25 mouse cellular contexts compared by ENCODE assay signal in genomic region chr14:77561808-77562583, GRCm38 (mm10).
A peak's percentile ranks its signal among the peaks of the same experiment; 100 is the strongest.
DNase-seq lines count a peak whose midpoint lies in the region; ATAC-seq lines count a peak whose summit lies in the region.
"Had no signal": no experiment of that assay in that cellular context is flagged by ENCODE, and none has a peak within 500 bp of the region (broad histone marks: within the 10 kb centered on the region; RNA-seq: fewer than 3 reads in every experiment).

No protein-coding gene starts in this region.

- WGBS in heart, embryonic 13.5 days, result 45% methylated on average over 6 of the region's 6 CpGs
- 39% methylated on average over 6 of the region's 6 CpGs for WGBS in intestine, embryonic 14.5 days
- 45% methylated on average over 6 of the region's 6 CpGs for WGBS in intestine, embryonic 16.5 days
- WGBS in limb, embryonic 10.5 days, result 81% methylated on average over 6 of the region's 6 CpGs
- 51% methylated on average over 6 of the region's 6 CpGs for WGBS in limb, embryonic 13.5 days

- DNase-seq in heart, adult 18-20 months, result no peak
- peak; percentile 42 for DNase-seq in intestine, embryonic 14.5 days (ENCODE audit: low spot score)
- peak; percentile 22 for DNase-seq in limb, embryonic 10.5 days (ENCODE audit: low spot score)
- DNase-seq in gastrocnemius, postnatal 4 days (ENCODE audit: low spot score in 2 of 2), result no peak
- DNase-seq: adrenal gland, adult 2 months; adrenal gland, postnatal 36 days; cerebellum, adult 18-20 months; cerebellum, postnatal 10 days; gastrocnemius, postnatal 10 days; kidney, adult 18-20 months; kidney, postnatal 25 days; lung, embryonic 14.5 days; lung, postnatal 14 days had no signal

- no peak overlapping the region for H3K4me3 ChIP-seq in heart, embryonic 13.5 days
- H3K4me3 ChIP-seq in intestine, embryonic 14.5 days (ENCODE audit: low read depth, low read length), result no peak overlapping the region
- H3K4me3 ChIP-seq in intestine, embryonic 16.5 days (ENCODE audit: low read length), result no peak overlapping the region
- H3K4me3 ChIP-seq in limb, embryonic 10.5 days, result no peak overlapping the region
- H3K4me3 ChIP-seq in limb, embryonic 13.5 days, result no peak overlapping the region
- H3K4me3 ChIP-seq: embryonic facial prominence, embryonic 15.5 days; forebrain, embryonic 13.5 days; kidney, embryonic 15.5 days; limb, embryonic 15.5 days; neural tube, embryonic 13.5 days had no signal

- peaks cover 34% of the 10 kb centered on the region for H3K4me1 ChIP-seq in heart, embryonic 13.5 days
- 0 out of 2 replicates have a peak, but pooled peaks cover 2% of the 10 kb centered on the region for H3K4me1 ChIP-seq in intestine, embryonic 14.5 days (replicated peaks; ENCODE audit: control insufficient read depth, insufficient read depth, low read length)
- no peaks in the 10 kb centered on the region for H3K4me1 ChIP-seq in intestine, embryonic 16.5 days (ENCODE audit: control insufficient read depth, insufficient read depth, low read length)
- peaks cover 4% of the 10 kb centered on the region; the same call in 1 of the 2 replicates for H3K4me1 ChIP-seq in limb, embryonic 10.5 days
- H3K4me1 ChIP-seq in limb, embryonic 13.5 days, result no peaks in the 10 kb centered on the region
- H3K4me1 ChIP-seq: embryonic facial prominence, embryonic 15.5 days; kidney, embryonic 15.5 days; limb, embryonic 15.5 days; neural tube, embryonic 13.5 days had no signal

- H3K9me3 ChIP-seq in heart, embryonic 13.5 days, result no peaks in the 10 kb centered on the region
- H3K9me3 ChIP-seq in intestine, embryonic 14.5 days (ENCODE audit: control insufficient read depth, low read length), result no peaks in the 10 kb centered on the region
- no peaks in the 10 kb centered on the region for H3K9me3 ChIP-seq in intestine, embryonic 16.5 days (ENCODE audit: control insufficient read depth, low read length)
- no peaks in the 10 kb centered on the region for H3K9me3 ChIP-seq in limb, embryonic 10.5 days (replicated peaks)
- no peaks in the 10 kb centered on the region for H3K9me3 ChIP-seq in limb, embryonic 13.5 days
- H3K9me3 ChIP-seq: embryonic facial prominence, embryonic 15.5 days; forebrain, embryonic 13.5 days; kidney, embryonic 15.5 days; limb, embryonic 15.5 days; neural tube, embryonic 13.5 days had no signal

- ATAC-seq in heart, embryonic 13.5 days (ENCODE audit: extremely low read depth, insufficient number of reproducible peaks, low FRiP score, low TSS enrichment), result no peak
- no peak for ATAC-seq in intestine, embryonic 14.5 days (replicated peaks; ENCODE audit: low FRiP score, low TSS enrichment, low read depth)
- no peak for ATAC-seq in intestine, embryonic 16.5 days
- peak; percentile 54 for ATAC-seq in limb, embryonic 13.5 days (ENCODE audit: low FRiP score, low read depth)
- ATAC-seq: CD4-positive, CD25-positive, alpha-beta regulatory T cell, adult 4 months; forebrain, embryonic 13.5 days; midbrain, embryonic 16.5 days had no signal

- H3K27me3 ChIP-seq in heart, embryonic 13.5 days (replicated peaks), result no peaks in the 10 kb centered on the region
- H3K27me3 ChIP-seq in intestine, embryonic 14.5 days (replicated peaks; ENCODE audit: control insufficient read depth, insufficient read depth, low read length), result no peaks in the 10 kb centered on the region
- H3K27me3 ChIP-seq in intestine, embryonic 16.5 days (replicated peaks; ENCODE audit: control insufficient read depth, insufficient read depth, low read length), result no peaks in the 10 kb centered on the region
- no peaks in the 10 kb centered on the region for H3K27me3 ChIP-seq in limb, embryonic 10.5 days (ENCODE audit: low read depth, poor library complexity, severe bottlenecking)
- H3K27me3 ChIP-seq in limb, embryonic 13.5 days, result no peaks in the 10 kb centered on the region
- H3K27me3 ChIP-seq: embryonic facial prominence, embryonic 15.5 days; forebrain, embryonic 13.5 days; kidney, embryonic 15.5 days; limb, embryonic 15.5 days; neural tube, embryonic 13.5 days had no signal

- H3K9ac ChIP-seq in heart, embryonic 13.5 days, result no peak overlapping the region
- H3K9ac ChIP-seq in intestine, embryonic 14.5 days (ENCODE audit: low read length), result no peak overlapping the region
- no peak overlapping the region for H3K9ac ChIP-seq in intestine, embryonic 16.5 days (ENCODE audit: low read depth, low read length)
- no peak overlapping the region for H3K9ac ChIP-seq in limb, embryonic 13.5 days
- H3K9ac ChIP-seq: embryonic facial prominence, embryonic 15.5 days; forebrain, embryonic 13.5 days; hindbrain, embryonic 14.5 days; kidney, embryonic 15.5 days; limb, embryonic 15.5 days; liver, embryonic 14.5 days; lung, embryonic 14.5 days; neural tube, embryonic 13.5 days had no signal

- no peaks in the 10 kb centered on the region for H3K36me3 ChIP-seq in heart, embryonic 13.5 days
- H3K36me3 ChIP-seq in intestine, embryonic 14.5 days (ENCODE audit: control insufficient read depth, insufficient read depth, low read length), result no peaks in the 10 kb centered on the region
- H3K36me3 ChIP-seq in intestine, embryonic 16.5 days (ENCODE audit: control insufficient read depth, insufficient read depth, low read length), result no peaks in the 10 kb centered on the region
- H3K36me3 ChIP-seq in limb, embryonic 10.5 days, result no peaks in the 10 kb centered on the region
- no peaks in the 10 kb centered on the region for H3K36me3 ChIP-seq in limb, embryonic 13.5 days
- H3K36me3 ChIP-seq: embryonic facial prominence, embryonic 15.5 days; kidney, embryonic 15.5 days; limb, embryonic 15.5 days; neural tube, embryonic 13.5 days had no signal

- H3K27ac ChIP-seq in heart, embryonic 13.5 days (replicated peaks), result peak overlapping the region; percentile 56
- no peak overlapping the region for H3K27ac ChIP-seq in intestine, embryonic 14.5 days (ENCODE audit: low read depth)
- no peak overlapping the region for H3K27ac ChIP-seq in intestine, embryonic 16.5 days (ENCODE audit: low read length)
- no peak overlapping the region for H3K27ac ChIP-seq in limb, embryonic 10.5 days
- no peak overlapping the region for H3K27ac ChIP-seq in limb, embryonic 13.5 days
- H3K27ac ChIP-seq: embryonic facial prominence, embryonic 15.5 days; forebrain, embryonic 13.5 days; hindbrain, embryonic 14.5 days; kidney, embryonic 15.5 days; limb, embryonic 15.5 days; liver, embryonic 14.5 days; neural tube, embryonic 13.5 days had no signal

- no peak overlapping the region for H3K4me2 ChIP-seq in heart, embryonic 13.5 days
- no peak overlapping the region for H3K4me2 ChIP-seq in intestine, embryonic 14.5 days (ENCODE audit: low read length)
- H3K4me2 ChIP-seq in intestine, embryonic 16.5 days (ENCODE audit: low read depth, low read length), result no peak overlapping the region
- H3K4me2 ChIP-seq in limb, embryonic 13.5 days (replicated peaks), result no peak overlapping the region
- H3K4me2 ChIP-seq: embryonic facial prominence, embryonic 15.5 days; forebrain, embryonic 13.5 days; hindbrain, embryonic 14.5 days; kidney, embryonic 15.5 days; limb, embryonic 15.5 days; lung, embryonic 14.5 days; neural tube, embryonic 13.5 days had no signal

Comparison
In these comparisons a context has a peak if more than half of its experiments do, and no peak if none do; other contexts are left out.
1. DNase-seq: peak in intestine, embryonic 14.5 days (single experiment) and limb, embryonic 10.5 days (single experiment); none in heart, adult 18-20 months (0 of 2) and gastrocnemius, postnatal 4 days (0 of 2).